Mouse (Mus musculus): Measurements from ENCODE around the gene Numbl. TPM values are rescaled to one million over a fixed set of nuclear protein-coding genes. Genes with fewer than 3 reads are reported as not detected.
A peak's percentile ranks its signal among the peaks of the same experiment; 100 is the strongest.

Gene Numbl
- total RNA-seq, 2 experiments from 2014 or later = 10.7 to 13.8 TPM

DNA sequence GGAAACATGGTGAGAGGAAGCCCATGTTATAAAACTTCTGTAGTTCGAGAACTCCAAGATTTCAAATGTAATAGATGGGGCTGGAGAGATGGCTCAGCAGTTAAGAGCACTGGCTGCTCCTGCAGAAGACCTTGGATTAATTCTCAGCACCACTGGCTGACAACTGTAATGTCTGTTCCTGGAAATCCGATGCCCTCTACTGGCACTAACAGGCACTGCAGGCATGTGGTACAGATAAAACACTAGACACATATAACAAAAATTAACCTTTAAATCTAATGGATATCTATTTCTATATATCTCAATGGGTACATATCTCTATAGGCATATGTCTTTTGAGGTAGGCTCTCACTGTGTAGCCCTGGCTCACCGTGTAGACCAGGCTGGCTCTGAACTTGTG, 56.2 kb downstream of the Numbl start:
- intact Hi-C loops (cut with DNase I) = no loop called here
- no peak for DNase-seq

DNA sequence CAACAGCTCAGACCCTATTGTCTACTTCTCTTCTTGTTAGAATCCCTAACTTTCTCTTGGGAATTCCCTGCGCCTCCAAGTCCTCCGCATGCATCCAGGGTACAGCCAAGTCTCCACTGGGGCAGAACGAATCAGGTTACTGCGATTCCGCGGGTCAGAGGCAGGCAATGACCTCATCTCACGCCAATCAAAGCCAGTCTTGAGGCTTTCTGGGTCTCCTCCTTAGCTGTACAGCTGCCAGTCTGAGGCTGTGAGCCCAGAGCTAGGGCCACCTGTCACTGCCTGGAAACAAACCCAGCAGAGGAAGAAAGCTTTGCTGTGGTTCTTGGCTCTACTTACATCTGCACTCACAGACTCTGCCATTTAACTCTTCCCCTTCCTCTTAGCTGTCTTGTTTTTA, 57.7 kb downstream of the Numbl start:
- intact Hi-C loops (cut with DNase I) = no loop called here
- DNase-seq = peak; percentile 81 to 82

DNA sequence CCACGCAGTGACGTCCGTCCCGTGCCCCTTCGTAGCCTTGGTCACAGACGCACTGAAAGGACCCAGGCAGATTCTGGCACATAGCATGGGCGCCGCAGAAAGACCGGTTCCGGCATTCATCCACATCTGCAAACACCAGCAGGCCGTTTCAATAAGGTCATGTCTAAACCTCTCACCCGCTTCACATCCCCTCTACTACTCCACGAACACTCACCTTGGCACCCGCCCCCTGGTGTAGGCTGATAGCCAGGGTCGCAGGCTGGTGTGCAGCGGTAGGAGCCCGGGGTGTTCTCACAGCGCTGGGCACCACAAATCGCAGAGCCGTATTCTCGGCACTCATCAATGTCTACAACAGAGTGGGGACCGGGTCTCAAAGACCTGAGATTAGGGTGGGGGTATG, 61.2 kb downstream of the Numbl start:
- intact Hi-C loops (cut with DNase I) = no loop called here
- no peak for DNase-seq

DNA sequence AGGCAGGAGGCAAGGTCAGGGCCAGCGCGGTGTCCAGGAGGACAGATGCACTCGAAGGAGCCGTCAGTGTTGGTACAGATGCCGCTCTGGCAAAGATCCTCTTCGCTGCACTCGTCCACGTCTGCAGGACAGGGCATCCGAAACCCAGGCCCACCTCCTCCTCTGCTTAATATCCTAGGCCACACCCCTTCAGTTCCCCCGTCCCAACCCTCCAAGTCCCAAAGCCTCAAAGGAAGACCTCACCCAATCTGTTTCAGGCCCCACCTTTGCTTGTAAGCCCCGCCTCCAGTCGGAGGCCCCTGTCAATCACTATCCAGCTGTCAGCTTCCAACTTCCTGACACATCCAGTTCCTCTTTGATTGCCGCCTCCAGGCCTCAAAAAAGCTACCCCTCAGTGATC, 64.1 kb downstream of the Numbl start:
- no peak for DNase-seq
- intact Hi-C loops (cut with DNase I) = no loop called here

GRCm38 (mm10) chr7:27323001-27323400, 64.8 kb downstream of the Numbl start:
- no peak for DNase-seq
- intact Hi-C loops (cut with DNase I) = no loop called here

DNA sequence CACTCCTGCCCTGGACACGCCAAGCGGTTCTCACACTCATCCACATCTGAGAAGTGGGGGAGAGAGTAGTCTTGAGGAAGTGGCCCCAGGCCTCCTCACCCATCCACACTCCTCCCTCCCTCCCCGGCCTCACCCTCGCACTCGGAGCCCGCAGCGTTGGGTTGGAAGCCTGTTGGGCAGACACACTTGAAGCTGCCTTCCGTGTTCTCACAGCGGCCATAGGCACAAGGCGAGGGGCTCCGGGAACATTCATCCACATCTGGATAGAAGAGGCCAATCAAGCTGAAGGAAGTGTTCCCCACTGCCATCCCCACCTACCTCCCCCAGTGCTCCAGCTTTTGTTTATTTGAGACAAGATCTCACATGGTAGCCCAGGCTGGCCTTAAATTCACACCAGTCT, 65.9 kb downstream of the Numbl start:
- intact Hi-C loops (cut with DNase I) = no loop called here
- no peak for DNase-seq

DNA sequence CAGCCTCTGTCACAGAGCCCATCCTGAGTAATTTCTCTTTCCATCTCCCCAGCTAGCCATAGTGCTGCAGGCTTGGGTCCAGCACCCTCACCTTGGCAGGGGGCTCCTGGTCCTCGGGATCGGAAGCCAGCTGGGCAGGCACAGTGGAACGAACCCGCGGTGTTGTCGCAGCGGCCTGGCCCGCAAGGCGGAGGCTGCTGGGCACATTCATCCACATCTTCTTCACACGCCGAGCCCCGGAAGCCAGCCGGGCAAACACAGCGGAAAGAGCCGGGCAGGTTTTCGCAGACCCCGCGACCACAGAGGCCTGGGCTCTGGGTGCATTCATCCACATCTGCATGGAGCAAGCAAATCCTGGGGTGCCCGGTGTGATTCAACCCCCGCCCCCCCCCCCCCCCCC, 66.7 kb downstream of the Numbl start:
- intact Hi-C loops (cut with DNase I) = no loop called here
- no peak for DNase-seq

DNA sequence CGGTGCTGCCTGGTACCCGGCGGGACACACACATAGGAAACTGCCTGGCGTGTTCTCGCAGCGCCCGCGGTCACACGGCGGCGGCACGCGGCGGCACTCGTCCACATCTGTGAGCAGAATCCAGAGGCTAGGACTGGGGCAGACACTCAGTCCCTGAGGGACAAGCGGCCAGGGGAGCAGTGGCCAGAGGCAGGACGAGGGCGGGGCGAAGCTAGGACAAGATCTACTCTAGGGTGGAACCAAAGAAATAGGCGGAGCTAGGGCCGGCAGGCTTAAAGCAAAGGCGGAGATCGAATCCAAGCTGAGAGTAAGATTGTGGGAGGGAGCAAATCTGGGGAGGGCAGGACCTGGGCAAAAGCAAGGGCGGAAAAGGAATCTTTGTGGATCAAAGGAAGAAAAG, 67.5 kb downstream of the Numbl start:
- peak; percentile 80 to 85 for DNase-seq
- intact Hi-C loops (cut with DNase I) = no loop called here

DNA sequence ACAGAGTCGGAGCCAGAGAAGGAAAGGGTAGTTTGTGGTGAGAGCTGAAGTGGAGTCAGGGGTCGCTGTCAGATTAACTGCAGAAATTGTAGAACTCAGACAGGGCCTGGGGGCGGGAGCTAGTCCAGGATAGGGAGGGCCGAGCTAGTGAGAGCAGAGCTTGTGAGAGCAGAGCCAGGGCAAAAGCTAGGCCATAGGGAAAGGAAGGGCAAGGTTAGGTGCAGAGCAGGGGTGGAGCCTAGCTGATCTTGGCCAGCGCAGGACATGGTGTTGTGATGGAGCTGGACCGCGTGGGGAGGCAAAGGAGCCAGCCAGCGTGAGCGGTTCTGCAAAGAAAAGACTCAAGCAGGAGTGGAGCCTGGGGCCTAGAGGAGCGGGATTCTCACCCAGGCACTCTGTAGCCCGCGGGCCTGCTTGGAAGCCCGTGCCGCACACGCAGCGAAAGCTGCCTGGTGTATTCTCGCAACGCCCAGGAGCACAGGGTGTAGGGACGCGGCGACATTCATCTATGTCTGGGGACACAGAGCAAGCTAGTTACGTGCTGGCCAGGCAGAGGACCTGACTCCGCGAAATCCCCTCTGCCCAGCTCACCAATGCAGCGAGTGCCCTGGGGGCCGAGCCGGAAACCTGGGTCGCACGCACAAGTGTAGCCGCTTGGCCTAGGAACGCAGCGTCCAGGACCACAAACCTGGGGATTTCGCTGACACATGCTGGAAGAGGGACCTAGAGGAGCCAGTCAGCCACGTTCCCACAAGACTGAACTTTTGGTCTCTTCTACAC, 68.1 kb downstream of the Numbl start:
- intact Hi-C loops (cut with DNase I) = no loop called here
- DNase-seq = peak; percentile 57 to 58

GRCm38 (mm10) chr7:27327500-27327899, 69.3 kb downstream of the Numbl start:
- intact Hi-C loops (cut with DNase I) = no loop called here
- no peak for DNase-seq

DNA sequence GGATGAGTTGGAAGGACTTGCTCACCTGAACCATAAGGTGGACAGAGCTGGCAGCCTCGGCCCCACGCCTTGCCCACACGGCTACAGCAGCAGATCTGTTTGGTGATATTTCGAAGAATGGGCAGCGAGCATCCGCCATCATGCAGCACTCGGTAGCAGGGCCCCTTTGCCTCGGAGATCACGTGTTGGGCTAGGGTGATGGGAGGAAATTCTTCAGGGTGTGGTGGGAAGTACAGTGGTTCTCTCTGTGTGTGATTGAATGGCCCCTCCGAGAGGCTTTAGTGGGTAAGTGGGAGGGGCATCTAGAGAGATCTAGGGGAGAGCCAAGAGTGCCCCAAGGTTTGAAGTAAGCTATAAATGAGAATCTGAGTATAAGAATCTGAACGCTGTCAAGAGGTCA, 69.9 kb downstream of the Numbl start:
- no peak for DNase-seq
- intact Hi-C loops (cut with DNase I) = no loop called here

DNA sequence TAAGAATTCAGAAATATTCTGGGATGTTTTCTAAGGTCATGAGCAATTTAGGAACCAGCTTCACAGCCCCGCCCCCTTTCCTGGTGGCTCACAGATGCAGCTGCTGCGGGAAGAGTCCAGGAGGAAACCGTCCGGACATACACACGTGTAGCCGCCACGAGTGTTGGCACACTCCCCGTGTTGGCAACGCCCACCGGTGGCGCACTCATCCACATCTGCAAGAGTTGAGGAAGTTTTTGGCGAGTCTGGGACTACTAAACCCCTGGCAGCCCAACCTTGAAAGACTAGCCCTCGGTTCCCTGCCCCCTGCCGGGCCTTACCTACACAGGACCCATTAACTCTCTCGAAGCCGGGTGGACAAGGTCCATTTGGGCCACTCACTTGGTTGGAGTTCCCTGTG, 70.4 kb downstream of the Numbl start:
- intact Hi-C loops (cut with DNase I) = loop anchor here (1.0 kb wide), 1 partner anchor 26 kb away; no protein-coding TSS in a partner anchor
- peak in 1 of 2 experiments; percentile 70 for DNase-seq

DNA sequence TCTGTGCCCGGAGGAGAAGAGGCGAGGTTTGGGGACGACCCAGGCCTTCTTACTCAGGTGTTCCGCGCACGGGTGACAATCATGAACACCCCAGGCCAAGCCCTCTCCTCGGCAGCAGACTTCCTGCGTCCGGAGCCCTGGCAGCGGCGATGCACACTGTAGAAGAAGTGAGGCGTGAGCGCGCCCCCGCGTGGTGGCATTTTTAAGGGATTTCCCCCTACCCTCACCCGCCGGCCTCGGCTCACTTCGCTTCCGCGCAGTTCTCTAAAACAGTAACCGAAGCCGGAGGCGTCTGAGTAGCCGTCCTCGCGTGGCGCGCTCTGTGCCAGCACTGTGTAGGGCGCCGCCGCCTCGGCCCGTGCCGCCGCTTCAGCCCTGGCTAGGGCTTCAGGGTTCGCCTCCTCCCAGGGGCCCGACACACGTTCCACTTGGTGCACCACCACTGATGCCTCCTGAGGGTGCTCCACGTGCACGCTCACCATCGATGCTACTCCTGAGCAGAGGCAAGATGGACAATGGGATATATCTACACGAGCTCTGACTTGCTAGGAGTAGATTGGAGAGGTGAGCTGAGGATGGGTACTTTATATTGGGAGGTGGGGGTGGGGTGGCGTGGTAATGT, 71.2 kb downstream of the Numbl start:
- intact Hi-C loops (cut with DNase I) = loop anchor here (1.0 kb wide), 1 partner anchor 27 kb away; no protein-coding TSS in a partner anchor
- peak; percentile 87 to 91 for DNase-seq

DNA sequence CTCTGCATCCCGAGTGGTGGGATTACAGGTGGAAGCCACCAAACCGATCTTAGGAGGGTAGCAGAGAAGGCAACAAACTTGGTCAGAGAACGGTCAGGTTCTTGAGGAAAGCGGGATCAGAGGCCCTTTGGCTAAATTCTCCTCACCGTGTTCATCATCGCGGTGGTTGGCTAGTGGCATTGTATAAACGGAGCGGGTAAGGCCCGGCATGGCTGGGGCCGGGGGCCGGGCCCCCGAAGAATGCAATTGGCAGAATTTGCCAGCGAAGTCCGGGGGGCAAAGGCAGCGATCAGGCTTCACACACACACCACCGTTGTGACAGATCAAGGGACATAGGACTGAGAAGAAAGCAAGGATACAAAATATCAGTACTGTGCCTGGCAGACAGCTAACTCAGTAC, 71.7 kb downstream of the Numbl start:
- no peak for DNase-seq
- intact Hi-C loops (cut with DNase I) = loop anchor here (1.0 to 5.0 kb wide), 3 partner anchors 28 to 168 kb away; no protein-coding TSS in a partner anchor

- DNase-seq = peak; percentile 94
- intact Hi-C loops (cut with DNase I) = loop anchor here (5.0 kb wide), 2 partner anchors 161 to 169 kb away; no protein-coding TSS in a partner anchor
Measured at GRCm38 (mm10) chr7:27330709-27331540, 72.7 kb downstream of the Numbl start.

- intact Hi-C loops (cut with DNase I) = loop anchor here (5.0 kb wide), 2 partner anchors 161 to 169 kb away; no protein-coding TSS in a partner anchor
- no peak for DNase-seq
Measured at GRCm38 (mm10) chr7:27331541-27331851, 73.3 kb downstream of the Numbl start.

Other genes starting within 250 kb of the Numbl start
- gene Cyp2a12, start 229.4 kb upstream of the Numbl start, total RNA-seq (2021) = not detected
- 1 to 10 TPM in 1 of 2 experiments, not detected in 1; 2.5 TPM for gene Cyp2f2, start 138.5 kb upstream of the Numbl start, total RNA-seq (2021)
- not detected for gene Cyp2t4, start 104.7 kb upstream of the Numbl start, total RNA-seq (2021)
- 10 to 100 TPM; 57.9 to 59.4 TPM for gene Egln2, start 91.6 kb upstream of the Numbl start, total RNA-seq (2021)
- gene Rab4b, start 79.5 kb upstream of the Numbl start, total RNA-seq (2021) = 10 to 100 TPM; 21.9 to 22.8 TPM
- under 1 TPM in 1 of 2 experiments, not detected in 1; 0.31 TPM for gene Gm21983, start 77.3 kb upstream of the Numbl start, total RNA-seq (2021)
- gene Mia, start 77.3 kb upstream of the Numbl start, total RNA-seq (2021) = not detected
- gene BC024978, start 62.7 kb upstream of the Numbl start, total RNA-seq (2021) = 10 to 100 TPM; 13.6 to 14.1 TPM
- 10 to 100 TPM; 46.9 to 52.7 TPM for gene Snrpa, start 62.2 kb upstream of the Numbl start, total RNA-seq (2021)
- 1 to 10 TPM; 4.2 to 4.5 TPM for gene Itpkc, start 29.8 kb upstream of the Numbl start, total RNA-seq (2021)
- gene Coq8b, start 25.4 kb upstream of the Numbl start, total RNA-seq (2021) = 10 to 100 TPM; 12.8 TPM
- 100 to 1,000 TPM; 387 to 393 TPM for gene Ltbp4, start 79.3 kb downstream of the Numbl start, total RNA-seq (2021)
- 10 to 100 TPM; 13.8 to 17.5 TPM for gene Shkbp1, start 97.6 kb downstream of the Numbl start, total RNA-seq (2021)
- gene Gm20479, start 99.0 kb downstream of the Numbl start, total RNA-seq (2021) = under 1 TPM in 1 of 2 experiments, not detected in 1; 0.99 TPM
- gene Sptbn4, start 189.3 kb downstream of the Numbl start, total RNA-seq (2021) = under 1 TPM; 0.74 to 0.87 TPM
- gene Blvrb, start 189.5 kb downstream of the Numbl start, total RNA-seq (2021) = 10 to 100 TPM; 38.2 to 40.8 TPM
- gene Sertad3, start 215.3 kb downstream of the Numbl start, total RNA-seq (2021) = 10 to 100 TPM in 1 of 2 experiments, 1 to 10 TPM in 1; 9.1 to 10.4 TPM
- 10 to 100 TPM; 13.1 to 13.4 TPM for gene Sertad1, start 228.5 kb downstream of the Numbl start, total RNA-seq (2021)
- gene Prx, start 240.9 kb downstream of the Numbl start, total RNA-seq (2021) = 1 to 10 TPM; 3.1 to 3.6 TPM

Data from heart, postnatal 10 days (tissue).